Mouse (Mus musculus): ENCODE measurements around the gene Mapkap1. TPM values are rescaled to one million over a fixed set of nuclear protein-coding genes. Genes with fewer than 3 reads are reported as not detected.

Mapkap1 gene
- 151 TPM for polyA plus RNA-seq (2014; fragmentation: Illumina TruSeq; extraction: RNeasy Lipid Tissue Mini Kit (QIAGEN cat#74804); ENCODE audit: low read depth, low replicate concordance)

GRCm38 (mm10) chr2:34406601-34407464 is at the start of gene Mapkap1:
Gene Mapkap1, plus strand, starts transcription at chr2:34406771.

DNA sequence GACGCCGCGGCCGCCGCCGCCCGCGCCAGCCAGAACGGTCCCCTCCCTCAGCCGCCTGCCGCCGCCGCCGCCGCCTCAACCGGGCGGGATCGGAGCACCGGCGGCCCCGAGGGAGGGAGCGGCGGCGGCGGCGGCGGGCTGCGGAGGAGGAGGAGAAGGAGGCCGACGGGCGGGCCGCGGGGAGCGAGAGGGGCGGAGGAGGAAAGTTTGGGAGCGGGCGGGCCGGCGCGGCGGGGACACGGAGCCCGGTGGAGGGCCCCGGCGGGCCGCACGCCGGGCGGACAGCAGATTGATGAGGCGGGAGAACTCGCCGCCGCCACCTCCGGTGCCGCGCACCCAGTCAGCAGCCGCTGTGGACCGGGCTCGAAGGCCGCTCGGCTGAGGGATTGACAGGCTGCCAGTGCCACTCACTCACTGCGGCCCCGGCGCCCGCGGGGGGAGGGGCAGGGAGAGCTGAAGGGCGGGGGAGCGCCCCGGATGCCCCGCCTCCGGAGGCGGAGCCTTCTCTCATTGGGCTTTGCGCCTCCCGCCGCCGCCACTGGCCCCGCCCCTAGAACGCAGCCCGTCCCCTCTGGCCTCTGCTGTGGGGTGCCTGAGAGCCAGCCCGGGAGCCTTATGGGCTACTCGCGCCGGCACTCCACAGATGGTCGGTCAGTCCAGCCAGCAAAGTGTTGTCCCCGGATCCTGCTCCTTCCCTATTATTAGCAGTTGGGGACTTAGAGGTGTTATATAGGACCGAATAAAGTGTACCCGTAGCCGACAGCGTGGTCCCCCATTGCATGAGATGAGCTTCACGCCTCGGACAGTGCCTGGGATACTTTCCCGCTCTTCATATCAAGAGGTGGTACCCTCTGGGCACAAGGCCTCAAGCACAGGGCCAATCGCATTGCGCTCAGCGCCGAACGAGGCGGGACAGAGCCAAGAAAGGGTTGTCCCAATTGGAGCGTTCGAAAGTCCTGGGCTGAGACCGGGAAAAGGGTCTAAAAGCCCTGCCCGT is 34.0 kb upstream of the Mapkap1 start, which contains the start of gene Pbx3:
TSS of gene Pbx3 (minus strand) at position 838 of the 997 bp plus-strand sequence.

Other genes starting within 250 kb of the Mapkap1 start
- 11.2 TPM for gene Pbx3, start 33.6 kb upstream of the Mapkap1 start, polyA plus RNA-seq (2014; fragmentation: Illumina TruSeq; extraction: RNeasy Lipid Tissue Mini Kit (QIAGEN cat#74804); ENCODE audit: low read depth, low replicate concordance)

Measured in testis, adult 10 weeks (tissue).